Mouse (Mus musculus) limb, embryonic 11.5 days (tissue): ENCODE measurements around the gene Tgfa. TPM values are rescaled to one million over a fixed set of nuclear protein-coding genes. Genes with fewer than 3 reads are reported as not detected.

Experiments
- ATAC-seq: fragments of 200-750 bp; cut with Nextera tagmentation; 2 replicates; pipeline ENCODE4 v1.8.0; 2017; ENCODE audit warnings: low read depth; ENCODE audit not compliant: insufficient number of reproducible peaks, low FRiP score, low TSS enrichment
- DNase-seq: peaks from one replicate; pipeline ENCODE4 v3.0.0-alpha.2; 2015; ENCODE audit warnings: low spot score
- H3K27ac ChIP-seq: fragments of 300-500 bp; sonication (generic); replicated peaks from 2 replicates; pipeline ENCODE4 v1.5.1; 2014; ENCODE audit warnings: low read depth, mild to moderate bottlenecking, low read length
- H3K27me3 ChIP-seq: fragments of 300-500 bp; sonication (generic); 2 replicates; pipeline ENCODE4 v1.6.1; 2014; ENCODE audit warnings: mild to moderate bottlenecking, low read length, mixed read lengths; ENCODE audit not compliant: control insufficient read depth, insufficient read depth
- H3K36me3 ChIP-seq: fragments of 300-500 bp; sonication (generic); 2 replicates; pipeline ENCODE4 v1.6.1; 2014; ENCODE audit warnings: mild to moderate bottlenecking, low read length, moderate library complexity, mixed read lengths; ENCODE audit not compliant: control insufficient read depth, insufficient read depth
- H3K4me1 ChIP-seq: fragments of 300-500 bp; sonication (generic); 2 replicates; pipeline ENCODE4 v1.6.1; 2014; ENCODE audit warnings: low read length, mixed read lengths; ENCODE audit not compliant: control insufficient read depth, insufficient read depth
- H3K4me2 ChIP-seq: fragments of 300-500 bp; sonication (generic); 2 replicates; pipeline ENCODE4 v1.6.1; 2014; ENCODE audit warnings: low read depth, mild to moderate bottlenecking, moderate library complexity; ENCODE audit not compliant: severe bottlenecking
- H3K4me3 ChIP-seq: fragments of 300-500 bp; sonication (generic); 2 replicates; pipeline ENCODE4 v1.5.1; 2014; ENCODE audit warnings: low read depth, low read length
- H3K9ac ChIP-seq: fragments of 300-500 bp; sonication (generic); 2 replicates; pipeline ENCODE4 v1.6.1; 2014; ENCODE audit warnings: mild to moderate bottlenecking, low read length
- H3K9me3 ChIP-seq: fragments of 300-500 bp; sonication (generic); 2 replicates; pipeline ENCODE4 v1.6.1; 2016; ENCODE audit warnings: low read length; ENCODE audit not compliant: control insufficient read depth
- WGBS: fragments of 180-500 bp; shearing (Covaris S2); extraction: QIAGEN DNeasy Blood & Tissue Kit; methylation state at CpG from one replicate; pipeline ENCODE4 v1.1.7; 2014; 5-methylcytosine and 5-hydroxymethylcytosine counted together
- polyA plus RNA-seq: library from polyadenylated mRNA; unstranded; fragments of >200 nt; fragmentation: Nextera tagmentation; extraction: Ambion mirVana; gene quantifications from 2 replicates; pipeline ENCODE4 v1.2.1, GENCODE M21; 2014

Gene Tgfa
- polyA plus RNA-seq, 1 experiment from 2014 or later, result 1.7 TPM

GRCm38 (mm10) chr6:86210619-86211018, 15.6 kb downstream of the Tgfa start:
- ATAC-seq (no peak), DNase-seq (no peak)
- Histone ChIP-seq H3K4me2 (no peak overlapping the region), H3K9ac (no peak overlapping the region), H3K27me3 (no peaks in the 10 kb centered on the region), H3K9me3 (no peaks in the 10 kb centered on the region), H3K4me3 (no peak overlapping the region), H3K27ac (no peak overlapping the region), H3K36me3 (no peaks in the 10 kb centered on the region), H3K4me1 (no peaks in the 10 kb centered on the region)
- 69% methylated on average over 3 of the region's 3 CpGs for WGBS

GRCm38 (mm10) chr6:86211081-86211763, 16.2 kb downstream of the Tgfa start:
- Histone ChIP-seq H3K4me3 (no peak overlapping the region), H3K9ac (no peak overlapping the region), H3K27me3 (no peaks in the 10 kb centered on the region), H3K4me1 (no peaks in the 10 kb centered on the region), H3K9me3 (no peaks in the 10 kb centered on the region), H3K4me2 (no peak overlapping the region), H3K27ac (no peak overlapping the region), H3K36me3 (no peaks in the 10 kb centered on the region)
- DNase-seq, result no peak
- 73% methylated on average over 12 of the region's 12 CpGs for WGBS
- no peak for ATAC-seq

GRCm38 (mm10) chr6:86212871-86213640, 18.0 kb downstream of the Tgfa start:
- Histone ChIP-seq H3K27ac (no peak overlapping the region), H3K4me2 (no peak overlapping the region), H3K4me1 (no peaks in the 10 kb centered on the region), H3K4me3 (no peak overlapping the region), H3K36me3 (no peaks in the 10 kb centered on the region), H3K9me3 (no peaks in the 10 kb centered on the region), H3K27me3 (no peaks in the 10 kb centered on the region), H3K9ac (no peak overlapping the region)
- no peak for ATAC-seq
- DNase-seq, result no peak
- WGBS, result 82% methylated on average over 3 of the region's 3 CpGs

- no peaks in the 10 kb centered on the region for H3K9me3 ChIP-seq
- no peak for ATAC-seq
- no peak for DNase-seq
- H3K27ac ChIP-seq, result no peak overlapping the region
- H3K4me1 ChIP-seq, result no peaks in the 10 kb centered on the region
- no peak overlapping the region for H3K4me3 ChIP-seq
- 83% methylated on average over 2 of the region's 2 CpGs for WGBS
- no peaks in the 10 kb centered on the region for H3K27me3 ChIP-seq
- H3K36me3 ChIP-seq, result no peaks in the 10 kb centered on the region
- H3K4me2 ChIP-seq, result no peak overlapping the region
- no peak overlapping the region for H3K9ac ChIP-seq
Observed at GRCm38 (mm10) chr6:86218066-86218465, 23.0 kb downstream of the Tgfa start.

GRCm38 (mm10) chr6:86218739-86219138, 23.7 kb downstream of the Tgfa start:
- no peaks in the 10 kb centered on the region for H3K9me3 ChIP-seq

GRCm38 (mm10) chr6:86219494-86219893, 24.5 kb downstream of the Tgfa start:
- no peaks in the 10 kb centered on the region for H3K9me3 ChIP-seq
- no peak for ATAC-seq

More at GRCm38 (mm10) chr6:86218739-86219138, 23.7 kb downstream of the Tgfa start:
- 87% methylated on average over 4 of the region's 4 CpGs for WGBS
- no peak overlapping the region for H3K4me3 ChIP-seq
- no peaks in the 10 kb centered on the region for H3K4me1 ChIP-seq
- no peak overlapping the region for H3K9ac ChIP-seq
- no peaks in the 10 kb centered on the region for H3K27me3 ChIP-seq
- no peak overlapping the region for H3K27ac ChIP-seq
- no peak for DNase-seq
- H3K4me2 ChIP-seq, result no peak overlapping the region
- no peak for ATAC-seq
- no peaks in the 10 kb centered on the region for H3K36me3 ChIP-seq

GRCm38 (mm10) chr6:86220171-86220570, 25.1 kb downstream of the Tgfa start:
- Histone ChIP-seq H3K4me3 (no peak overlapping the region), H3K27ac (no peak overlapping the region), H3K9me3 (no peaks in the 10 kb centered on the region), H3K27me3 (no peaks in the 10 kb centered on the region), H3K9ac (no peak overlapping the region), H3K4me1 (no peaks in the 10 kb centered on the region), H3K36me3 (no peaks in the 10 kb centered on the region), H3K4me2 (no peak overlapping the region)
- 83% methylated on average over 4 of the region's 4 CpGs for WGBS
- ATAC-seq (no peak), DNase-seq (no peak)

More at GRCm38 (mm10) chr6:86219494-86219893, 24.5 kb downstream of the Tgfa start:
- no peaks in the 10 kb centered on the region for H3K4me1 ChIP-seq
- H3K36me3 ChIP-seq, result no peaks in the 10 kb centered on the region
- WGBS, result 79% methylated on average over 5 of the region's 5 CpGs
- no peak for DNase-seq
- H3K27ac ChIP-seq, result no peak overlapping the region
- H3K4me2 ChIP-seq, result no peak overlapping the region
- H3K27me3 ChIP-seq, result no peaks in the 10 kb centered on the region
- no peak overlapping the region for H3K4me3 ChIP-seq
- H3K9ac ChIP-seq, result no peak overlapping the region

GRCm38 (mm10) chr6:86222381-86222780, 27.4 kb downstream of the Tgfa start:
- H3K36me3 ChIP-seq, result no peaks in the 10 kb centered on the region
- H3K4me1 ChIP-seq, result no peaks in the 10 kb centered on the region
- H3K27me3 ChIP-seq, result no peaks in the 10 kb centered on the region
- H3K4me2 ChIP-seq, result no peak overlapping the region
- WGBS, result 41% methylated on average over 7 of the region's 7 CpGs
- no peak for ATAC-seq
- no peak overlapping the region for H3K9ac ChIP-seq
- DNase-seq, result no peak
- H3K4me3 ChIP-seq, result no peak overlapping the region
- H3K9me3 ChIP-seq, result no peaks in the 10 kb centered on the region
- no peak overlapping the region for H3K27ac ChIP-seq
